Mouse (Mus musculus): ENCODE data around the gene Nasp.

DNA sequence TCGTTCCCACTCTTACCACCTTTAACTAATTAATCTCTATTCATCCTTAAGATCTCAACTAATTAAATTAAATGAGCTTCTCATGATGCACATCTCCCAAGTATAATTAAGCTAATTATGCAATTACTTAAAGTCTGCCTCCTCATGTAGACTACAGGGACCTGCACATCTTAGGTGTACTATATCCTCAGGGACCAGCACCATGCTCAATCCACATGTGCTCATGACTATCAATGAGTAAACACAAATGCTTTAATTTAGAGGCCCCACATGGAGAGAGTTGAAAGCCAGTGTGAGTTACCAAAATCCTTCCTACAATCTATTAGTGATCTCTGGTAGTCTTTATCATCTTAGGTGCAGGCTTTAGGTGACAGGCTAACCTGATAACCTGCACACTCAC lies 7.5 kb upstream of the Nasp start:
- TF ChIP-seq MAX (IDR thresholded peaks at IDR 0.05; ENCODE audit: low read depth) (no peak), POLR2A (IDR thresholded peaks at IDR 0.05; ENCODE audit: insufficient read length, low read depth) (no peak), USF1 (IDR thresholded peaks at IDR 0.05; ENCODE audit: low read depth) (no peak), SRF (IDR thresholded peaks at IDR 0.05; ENCODE audit: control insufficient read depth, insufficient read length, low read depth) (no peak), E2F4 (IDR thresholded peaks at IDR 0.05; ENCODE audit: insufficient read depth) (no peak), MYOD1 (IDR thresholded peaks at IDR 0.05; ENCODE audit: control insufficient read depth in 1 of 3, insufficient read length in 2 of 3, low read depth in 2 of 3) (no peak)

All from myocyte (in vitro differentiated cells).